Mouse (Mus musculus) embryonic stem cell, embryonic (primary cell): ENCODE results near the gene Rftn1.

ENCODE experiments used
- CTCF ChIA-PET, 4 experiments: fragments of 300-600 bp in 2 of 4; fragments of 350-600 bp in 2 of 4; sonication (Branson Sonifier 250); formaldehyde crosslinking; loops; one replicate each; lab custom pipeline; 2022; ENCODE audit warnings: inconsistent platforms in 2 of 4; lab: Charles Lee
- POLR2A ChIA-PET, 4 experiments: fragments of 300-600 bp in 2 of 4; fragments of 350-600 bp in 2 of 4; sonication (Branson Sonifier 250); formaldehyde crosslinking; loops; one replicate each; lab custom pipeline; 2022; ENCODE audit warnings: antibody characterized with exemption in 4 of 4, inconsistent platforms in 1 of 4; lab: Charles Lee

Gene Rftn1

GRCm38 (mm10) chr17:50089725-50090124 lies 100.7 kb downstream of the Rftn1 start:
- ChIA-PET CTCF (no interaction called here), POLR2A (no interaction called here)

- ChIA-PET POLR2A (interaction anchor here in 1 of 4 experiments (0.6 kb wide), 1 partner anchor 1963 kb away, joined by 4 read pairs; no protein-coding TSS in a partner anchor), CTCF (no interaction called here)
Measured at GRCm38 (mm10) chr17:50088054-50088453, 102.4 kb downstream of the Rftn1 start.

GRCm38 (mm10) chr17:50086887-50087286 lies 103.6 kb downstream of the Rftn1 start:
- CTCF ChIA-PET: no interaction called here
- POLR2A ChIA-PET: interaction anchor here in 2 of 4 experiments (0.5 to 0.8 kb wide), 2 partner anchors 9 to 41 kb away, joined by 3 read pairs; no protein-coding TSS in a partner anchor

GRCm38 (mm10) chr17:50084721-50085120 lies 105.8 kb downstream of the Rftn1 start:
- POLR2A ChIA-PET: no interaction called here
- CTCF ChIA-PET: no interaction called here

GRCm38 (mm10) chr17:50083937-50084336 lies 106.5 kb downstream of the Rftn1 start:
- CTCF ChIA-PET: no interaction called here
- POLR2A ChIA-PET: interaction anchor here in 1 of 4 experiments (0.7 to 0.8 kb wide), 2 partner anchors 11 to 49 kb away, joined by 3 read pairs; no protein-coding TSS in a partner anchor

GRCm38 (mm10) chr17:50082947-50083346 lies 107.5 kb downstream of the Rftn1 start:
- ChIA-PET POLR2A (no interaction called here), CTCF (no interaction called here)

- CTCF ChIA-PET: interaction anchor here in 1 of 4 experiments (0.5 kb wide), 1 partner anchor 1493 kb away, joined by 3 read pairs; no protein-coding TSS in a partner anchor
- POLR2A ChIA-PET: interaction anchor here in 2 of 4 experiments (1.0 kb wide), 2 partner anchors 9 to 57 kb away, joined by 4 read pairs; no protein-coding TSS in a partner anchor
Measured at GRCm38 (mm10) chr17:50081647-50082046, 108.8 kb downstream of the Rftn1 start.

GRCm38 (mm10) chr17:50080991-50081390 lies 109.5 kb downstream of the Rftn1 start:
- CTCF ChIA-PET: no interaction called here
- POLR2A ChIA-PET: interaction anchor here in 2 of 4 experiments (1.0 kb wide), 2 partner anchors 8 to 58 kb away, joined by 4 read pairs; no protein-coding TSS in a partner anchor

GRCm38 (mm10) chr17:50078749-50079148 lies 111.7 kb downstream of the Rftn1 start:
- POLR2A ChIA-PET: no interaction called here
- CTCF ChIA-PET: no interaction called here

GRCm38 (mm10) chr17:50072982-50073965 lies 117.2 kb downstream of the Rftn1 start:
- ChIA-PET POLR2A (interaction anchor here in 1 of 4 experiments (0.8 to 1.8 kb wide), 3 partner anchors 8 to 96 kb away, joined by 3 to 4 read pairs (median 3); no protein-coding TSS in a partner anchor), CTCF (interaction anchor here in 1 of 4 experiments (0.6 kb wide), 1 partner anchor 14 kb away, joined by 6 read pairs; no protein-coding TSS in a partner anchor)

- ChIA-PET POLR2A (no interaction called here), CTCF (no interaction called here)
Measured at GRCm38 (mm10) chr17:50071602-50071988, 118.9 kb downstream of the Rftn1 start.

GRCm38 (mm10) chr17:50070822-50071601 lies 119.5 kb downstream of the Rftn1 start:
- ChIA-PET POLR2A (no interaction called here), CTCF (interaction anchor here in 1 of 4 experiments (0.5 kb wide), 1 partner anchor 105 kb away, joined by 3 read pairs; no protein-coding TSS in a partner anchor)

- POLR2A ChIA-PET: interaction anchor here in 1 of 4 experiments (0.7 kb wide), 1 partner anchor 17 kb away, joined by 3 read pairs; no protein-coding TSS in a partner anchor
- CTCF ChIA-PET: interaction anchor here in 2 of 4 experiments (0.5 kb wide), 2 partner anchors 104 to 118 kb away, joined by 3 to 4 read pairs; no protein-coding TSS in a partner anchor
Measured at GRCm38 (mm10) chr17:50069897-50070636, 120.4 kb downstream of the Rftn1 start.

- CTCF ChIA-PET: no interaction called here
Measured at GRCm38 (mm10) chr17:50069205-50069604, 121.3 kb downstream of the Rftn1 start.

GRCm38 (mm10) chr17:50068681-50069138 lies 121.8 kb downstream of the Rftn1 start:
- POLR2A ChIA-PET: no interaction called here

More at GRCm38 (mm10) chr17:50069205-50069604, 121.3 kb downstream of the Rftn1 start:
- POLR2A ChIA-PET: no interaction called here

GRCm38 (mm10) chr17:50067774-50068680 lies 122.4 kb downstream of the Rftn1 start:
- POLR2A ChIA-PET: no interaction called here
- CTCF ChIA-PET: no interaction called here

More at GRCm38 (mm10) chr17:50068681-50069138, 121.8 kb downstream of the Rftn1 start:
- CTCF ChIA-PET: no interaction called here
